Mouse (Mus musculus) kidney, adult 2 months (tissue): ENCODE measurements around the gene Dupd1. TPM values are rescaled to one million over a fixed set of nuclear protein-coding genes. Genes with fewer than 3 reads are reported as not detected.

Source experiments
- DNase-seq: peaks from one replicate; pipeline ENCODE4 v3.0.0; 2021
- H3K27ac ChIP-seq: fragments of 200-500 bp; 2 replicates; pipeline ENCODE4 v1.5.1; 2012; ENCODE audit warnings: low read depth, low read length, control low read depth, inconsistent platforms; ENCODE audit not compliant: insufficient read depth
- H3K27me3 ChIP-seq: fragments of 200-500 bp; replicated peaks from 2 replicates; pipeline ENCODE4 v1.6.1; 2012; ENCODE audit warnings: mild to moderate bottlenecking, moderate library complexity, low read length, inconsistent platforms; ENCODE audit not compliant: control insufficient read depth, insufficient read depth
- H3K36me3 ChIP-seq: fragments of 200-500 bp; 2 replicates; pipeline ENCODE4 v1.6.1; 2012; ENCODE audit warnings: mild to moderate bottlenecking, moderate library complexity, low read length, inconsistent platforms; ENCODE audit not compliant: control insufficient read depth, insufficient read depth
- H3K4me1 ChIP-seq: fragments of 200-500 bp; 2 replicates; pipeline ENCODE4 v1.6.1; 2011; ENCODE audit warnings: low read length; ENCODE audit not compliant: control insufficient read depth, insufficient read depth
- H3K4me3 ChIP-seq: fragments of 200-500 bp; 2 replicates; pipeline ENCODE4 v1.5.1; 2011; ENCODE audit warnings: mild to moderate bottlenecking, low read depth, low read length, control low read depth; ENCODE audit not compliant: insufficient read depth
- CTCF ChIP-seq: fragments of 200-500 bp; conservative IDR thresholded peaks from 2 replicates; pipeline ENCODE4 v1.5.1; 2011; ENCODE audit warnings: low read depth, mild to moderate bottlenecking, control low read depth, low read length, moderate library complexity, mixed read lengths; ENCODE audit not compliant: insufficient read depth, insufficient read length
- POLR2A ChIP-seq: fragments of 200-500 bp; IDR thresholded peaks from one replicate; pipeline ENCODE4 v1.6.1; 2011; ENCODE audit warnings: low read depth, low read length, control low read depth
- WGBS: fragments of 180-500 bp; shearing (Covaris S2); methylation state at CpG from one replicate; pipeline ENCODE4 v1.1.7; 2018; 5-methylcytosine and 5-hydroxymethylcytosine counted together
- polyA plus RNA-seq: library from polyadenylated mRNA; depleted of rRNA; stranded (reverse); fragments of >200 nt; gene quantifications from 2 replicates; pipeline ENCODE4 v1.2.3, GENCODE M21; 2012

Gene Dupd1
- polyA plus RNA-seq, 1 experiment, result 0.52 TPM

GRCm38 (mm10) chr14:21729031-21729732, 14.8 kb upstream of the Dupd1 start:
- WGBS, result 67% methylated on average over 6 of the region's 6 CpGs
- no peaks in the 10 kb centered on the region for H3K27me3 ChIP-seq
- no peak for DNase-seq
- no peak overlapping the region for H3K27ac ChIP-seq
- TF ChIP-seq POLR2A, result no peak
- TF ChIP-seq CTCF, result no peak
- H3K4me1 ChIP-seq, result no peaks in the 10 kb centered on the region
- no peak overlapping the region for H3K4me3 ChIP-seq
- H3K36me3 ChIP-seq, result no peaks in the 10 kb centered on the region

DNA sequence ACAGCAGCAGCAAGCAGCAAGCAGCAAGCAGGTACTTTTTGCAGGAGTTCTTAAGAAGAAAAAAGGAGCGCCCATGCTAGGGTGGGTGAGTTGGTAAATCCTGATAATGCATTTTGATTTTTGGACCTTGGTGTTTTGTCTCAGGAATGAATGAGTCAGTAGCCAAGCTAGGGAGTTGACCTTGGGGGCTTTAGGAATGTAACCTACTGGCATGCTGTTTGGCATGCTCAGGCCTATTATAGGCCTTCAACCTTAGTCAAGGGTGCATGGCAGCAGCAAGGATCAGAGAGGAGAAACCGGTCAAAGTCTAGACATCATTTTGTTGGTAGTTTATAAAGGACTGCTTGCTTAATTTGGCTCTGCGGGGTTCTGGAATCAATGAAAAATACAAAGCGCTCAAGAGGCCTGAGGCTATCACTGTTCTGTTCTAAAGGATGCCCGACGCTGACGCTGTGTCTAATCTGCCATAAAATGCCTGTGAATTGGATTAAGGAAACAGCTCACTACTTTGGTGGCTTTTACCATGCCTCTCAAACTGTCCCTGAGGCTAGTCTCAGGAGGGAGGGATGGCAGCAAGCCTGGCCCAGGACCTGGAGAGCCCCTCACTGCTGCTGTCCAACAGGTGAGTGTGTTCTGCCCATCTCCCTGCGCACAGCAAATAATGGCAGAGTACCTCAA, 7.8 kb upstream of the Dupd1 start:
- H3K4me1 ChIP-seq, result peaks cover 2% of the 10 kb centered on the region; the same call in 1 of the 2 replicates
- no peaks in the 10 kb centered on the region for H3K36me3 ChIP-seq
- no peak overlapping the region for H3K27ac ChIP-seq
- no peak for TF ChIP-seq CTCF
- no peak for TF ChIP-seq POLR2A
- H3K4me3 ChIP-seq, result no peak overlapping the region
- DNase-seq, result peak; percentile 16
- H3K27me3 ChIP-seq, result no peaks in the 10 kb centered on the region
- WGBS, result 76% methylated on average over 8 of the region's 8 CpGs

DNA sequence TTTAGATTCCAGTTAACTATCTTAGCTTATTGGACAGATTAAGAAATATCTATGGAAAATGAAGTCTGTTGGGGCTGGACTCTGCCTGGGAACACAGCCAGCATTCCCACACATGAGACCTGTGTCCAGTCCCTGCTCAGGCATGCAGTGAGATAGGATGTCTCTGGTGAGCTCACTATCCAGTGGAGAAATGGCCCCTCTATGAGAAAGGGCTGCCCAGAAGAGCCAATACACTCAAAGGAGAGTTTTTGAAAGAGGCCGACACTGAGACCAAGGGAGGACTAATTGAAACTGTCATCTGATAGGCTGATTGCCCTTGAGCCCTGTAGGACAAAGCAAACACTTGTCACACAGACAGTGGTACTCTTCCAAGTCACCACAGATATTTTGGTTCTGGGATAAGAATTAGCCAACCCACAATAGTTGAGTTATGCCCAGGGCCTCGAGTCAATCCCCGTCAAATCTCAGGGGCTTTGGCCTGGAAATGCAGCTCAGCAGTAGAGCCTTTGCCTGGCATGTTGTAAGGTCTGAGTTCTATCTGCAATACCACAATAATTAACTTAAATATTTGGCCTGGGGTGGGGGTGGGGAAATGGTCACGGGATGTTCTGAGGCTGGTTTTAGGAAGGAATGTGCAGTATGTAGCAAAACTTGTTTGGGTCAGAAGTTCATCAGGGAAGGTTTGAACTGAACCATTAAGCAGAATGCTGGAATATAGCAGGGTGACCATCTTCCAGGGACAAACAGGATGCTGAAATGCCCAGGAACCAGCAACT, 6.2 kb upstream of the Dupd1 start:
- Histone ChIP-seq H3K4me1 (peaks cover 2% of the 10 kb centered on the region; the same call in 1 of the 2 replicates), H3K4me3 (no peak overlapping the region), H3K36me3 (no peaks in the 10 kb centered on the region), H3K27me3 (no peaks in the 10 kb centered on the region), H3K27ac (no peak overlapping the region)
- no peak for TF ChIP-seq POLR2A
- TF ChIP-seq CTCF, result no peak
- 59% methylated on average over 4 of the region's 4 CpGs for WGBS
- DNase-seq, result no peak

- H3K27me3 ChIP-seq, result no peaks in the 10 kb centered on the region
- WGBS, result 56% methylated on average over 17 of the region's 17 CpGs
- H3K4me1 ChIP-seq, result peaks cover 2% of the 10 kb centered on the region; the same call in 1 of the 2 replicates
- no peaks in the 10 kb centered on the region for H3K36me3 ChIP-seq
- TF ChIP-seq CTCF, result no peak
- no peak for TF ChIP-seq POLR2A
- no peak overlapping the region for H3K27ac ChIP-seq
- H3K4me3 ChIP-seq, result no peak overlapping the region
- DNase-seq, result no peak
Observed at GRCm38 (mm10) chr14:21719646-21720383, 5.4 kb upstream of the Dupd1 start.

GRCm38 (mm10) chr14:21711231-21711630, 3.1 kb downstream of the Dupd1 start:
- H3K4me1 ChIP-seq, result no peaks in the 10 kb centered on the region
- WGBS, result 82% methylated on average over 2 of the region's 2 CpGs
- no peaks in the 10 kb centered on the region for H3K36me3 ChIP-seq
- H3K4me3 ChIP-seq, result no peak overlapping the region
- no peaks in the 10 kb centered on the region for H3K27me3 ChIP-seq
- TF ChIP-seq POLR2A (no peak), CTCF (no peak)
- no peak for DNase-seq
- no peak overlapping the region for H3K27ac ChIP-seq

GRCm38 (mm10) chr14:21709545-21709944, 4.8 kb downstream of the Dupd1 start:
- peak; percentile 14 for DNase-seq
- 62% methylated on average over 2 of the region's 2 CpGs for WGBS
- H3K4me3 ChIP-seq, result no peak overlapping the region
- no peaks in the 10 kb centered on the region for H3K36me3 ChIP-seq
- H3K4me1 ChIP-seq, result no peaks in the 10 kb centered on the region
- H3K27ac ChIP-seq, result no peak overlapping the region
- no peaks in the 10 kb centered on the region for H3K27me3 ChIP-seq
- TF ChIP-seq POLR2A, result no peak
- TF ChIP-seq CTCF, result no peak
